Mouse (Mus musculus) megakaryocyte, embryonic 14.5 days (primary cell): ENCODE results near the gene Nmnat3.

ENCODE experiments used
- FLI1 ChIP-seq: IDR thresholded peaks from 2 replicates; pipeline ENCODE4 v1.6.1; 2012; ENCODE audit warnings: low read length, inconsistent platforms, mixed read lengths
- GATA1 ChIP-seq: IDR thresholded peaks from 3 replicates; pipeline ENCODE4 v1.6.1; 2012; ENCODE audit warnings: mixed read lengths, low read length, inconsistent platforms, borderline replicate concordance

GRCm38 (mm10) chr9:98421903-98422302 lies 134.7 kb downstream of the Nmnat3 start:
- no peak for TF ChIP-seq GATA1
- no peak for TF ChIP-seq FLI1
